Mouse (Mus musculus) erythroblast, embryonic 14.5 days (primary cell): ENCODE measurements around the gene Mob4.

ENCODE experiments used
- GATA1 ChIP-seq: IDR thresholded peaks from 2 replicates; pipeline ENCODE4 v1.6.1; 2012; ENCODE audit warnings: low read length, inconsistent platforms, mixed read lengths
- TAL1 ChIP-seq: IDR thresholded peaks from 3 replicates; pipeline ENCODE4 v1.6.1; 2012; ENCODE audit warnings: low read length, inconsistent platforms, mixed read lengths

- no peak for TF ChIP-seq GATA1
- no peak for TF ChIP-seq TAL1
These were observed 64.0 kb downstream of the Mob4 start for GRCm38 (mm10) chr1:55195021-55195420.
